Mouse (Mus musculus) limb, embryonic 14.5 days (tissue): ENCODE measurements around the gene Ifitm3. TPM values are rescaled to one million over a fixed set of nuclear protein-coding genes. Genes with fewer than 3 reads are reported as not detected.
"Not testable (repeated sequence)": the region's sequence is repeated elsewhere in the genome, so short reads cannot be mapped to it uniquely, and the experiment has no call there.

Experiments used
- ATAC-seq: fragments of 200-750 bp; cut with Nextera tagmentation; 2 replicates; pipeline ENCODE4 v1.8.0; 2017; ENCODE audit warnings: low read depth, moderate number of reproducible peaks, moderate TSS enrichment; ENCODE audit not compliant: low FRiP score
- DNase-seq: peaks from one replicate; pipeline ENCODE4 v3.0.0-alpha.2; 2015; ENCODE audit warnings: low spot score
- H3K27ac ChIP-seq: fragments of 300-500 bp; sonication (generic); replicated peaks from 2 replicates; pipeline ENCODE4 v1.5.1; 2014; ENCODE audit warnings: low read depth, mild to moderate bottlenecking, low read length, moderate library complexity, mixed read lengths
- H3K27me3 ChIP-seq: fragments of 300-500 bp; sonication (generic); 2 replicates; pipeline ENCODE4 v1.6.1; 2014; ENCODE audit warnings: low read length, mixed read lengths; ENCODE audit not compliant: control insufficient read depth, insufficient read depth
- H3K36me3 ChIP-seq: fragments of 300-500 bp; sonication (generic); 2 replicates; pipeline ENCODE4 v1.6.1; 2014; ENCODE audit warnings: mild to moderate bottlenecking, low read length, moderate library complexity, mixed read lengths; ENCODE audit not compliant: control insufficient read depth, insufficient read depth
- H3K4me1 ChIP-seq: fragments of 300-500 bp; sonication (generic); 2 replicates; pipeline ENCODE4 v1.6.1; 2014; ENCODE audit warnings: antibody characterized with exemption, low read length, mixed read lengths; ENCODE audit not compliant: control insufficient read depth, insufficient read depth
- H3K4me2 ChIP-seq: fragments of 300-500 bp; sonication (generic); replicated peaks from 2 replicates; pipeline ENCODE4 v1.6.1; 2014; ENCODE audit warnings: low read depth, mild to moderate bottlenecking, low read length, moderate library complexity; ENCODE audit not compliant: severe bottlenecking
- H3K4me3 ChIP-seq: fragments of 300-500 bp; sonication (generic); replicated peaks from 2 replicates; pipeline ENCODE4 v1.5.1; 2014; ENCODE audit warnings: low read length
- H3K9ac ChIP-seq: fragments of 300-500 bp; sonication (generic); 2 replicates; pipeline ENCODE4 v1.6.1; 2014; ENCODE audit warnings: mild to moderate bottlenecking, low read depth, low read length, moderate library complexity; ENCODE audit not compliant: severe bottlenecking
- H3K9me3 ChIP-seq: fragments of 300-500 bp; sonication (generic); 2 replicates; pipeline ENCODE4 v1.6.1; 2016; ENCODE audit warnings: low read length; ENCODE audit not compliant: control insufficient read depth
- POLR2A ChIP-seq: fragments of 200-500 bp; IDR thresholded peaks from 2 replicates; pipeline ENCODE4 v1.8.0; 2012; ENCODE audit warnings: inconsistent platforms, mild to moderate bottlenecking, moderate library complexity, borderline replicate concordance; ENCODE audit not compliant: insufficient read depth, insufficient read length; ENCODE audit errors: extremely low read depth
- WGBS: fragments of 180-500 bp; shearing (Covaris S2); extraction: QIAGEN DNeasy Blood & Tissue Kit; methylation state at CpG from one replicate; pipeline ENCODE4 v1.1.7; 2014; 5-methylcytosine and 5-hydroxymethylcytosine counted together
- polyA plus RNA-seq, 2 experiments: library from polyadenylated mRNA; depleted of rRNA in 1 of 2; stranded (reverse) in 1 of 2; unstranded in 1 of 2; fragments of >200 nt; fragmentation: Nextera tagmentation in 1 of 2; extraction: Ambion mirVana in 1 of 2; gene quantifications; 2 replicates each; pipeline versions ENCODE4 v1.2.1 to v1.2.3; 2012 to 2014

Gene Ifitm3
- polyA plus RNA-seq, 2 experiments: 85.6 to 201 TPM

DNA sequence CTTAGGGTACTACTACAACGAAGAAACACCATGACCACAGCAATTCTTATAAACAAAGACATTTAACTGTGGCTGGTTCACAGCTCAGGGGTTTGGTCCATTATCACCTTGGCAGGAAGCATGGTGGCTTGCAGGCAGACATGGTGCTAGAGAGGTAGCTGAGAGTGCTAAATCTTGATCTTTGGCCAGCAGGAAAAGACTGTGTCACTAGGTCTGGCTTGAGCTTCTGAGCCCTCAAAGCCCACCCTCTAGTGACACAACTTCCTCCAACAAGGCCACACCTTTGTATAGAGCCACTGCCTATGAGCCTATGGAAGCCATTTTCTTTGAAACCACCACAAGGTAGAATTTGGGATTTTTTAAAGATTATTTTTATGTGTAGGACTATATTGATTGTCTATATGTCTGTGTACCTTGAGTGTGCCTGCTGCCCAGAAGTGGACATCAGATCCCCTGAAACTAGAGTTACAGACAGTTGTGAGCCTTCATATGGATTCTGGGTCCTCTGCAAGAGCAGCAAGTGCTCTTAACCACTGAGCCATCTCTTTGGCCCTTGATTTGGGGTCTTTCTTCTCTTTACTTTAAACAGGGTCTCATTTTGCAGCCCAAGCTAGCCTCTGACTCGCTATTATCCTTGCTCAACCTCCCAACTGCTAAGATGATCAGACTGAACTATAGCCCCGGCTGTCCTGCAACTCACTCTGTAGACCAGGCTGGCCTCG, 29.0 kb upstream of the Ifitm3 start:
- Histone ChIP-seq H3K27me3 (no peaks in the 10 kb centered on the region), H3K36me3 (no peaks in the 10 kb centered on the region), H3K4me1 (peaks cover 17% of the 10 kb centered on the region), H3K4me2 (no peak overlapping the region), H3K9ac (no peak overlapping the region), H3K4me3 (no peak overlapping the region), H3K9me3 (no peaks in the 10 kb centered on the region), H3K27ac (no peak overlapping the region)
- ATAC-seq (no peak), DNase-seq (no peak)
- WGBS: 96% methylated on average over 4 of the region's 4 CpGs
- no peak for TF ChIP-seq POLR2A

DNA sequence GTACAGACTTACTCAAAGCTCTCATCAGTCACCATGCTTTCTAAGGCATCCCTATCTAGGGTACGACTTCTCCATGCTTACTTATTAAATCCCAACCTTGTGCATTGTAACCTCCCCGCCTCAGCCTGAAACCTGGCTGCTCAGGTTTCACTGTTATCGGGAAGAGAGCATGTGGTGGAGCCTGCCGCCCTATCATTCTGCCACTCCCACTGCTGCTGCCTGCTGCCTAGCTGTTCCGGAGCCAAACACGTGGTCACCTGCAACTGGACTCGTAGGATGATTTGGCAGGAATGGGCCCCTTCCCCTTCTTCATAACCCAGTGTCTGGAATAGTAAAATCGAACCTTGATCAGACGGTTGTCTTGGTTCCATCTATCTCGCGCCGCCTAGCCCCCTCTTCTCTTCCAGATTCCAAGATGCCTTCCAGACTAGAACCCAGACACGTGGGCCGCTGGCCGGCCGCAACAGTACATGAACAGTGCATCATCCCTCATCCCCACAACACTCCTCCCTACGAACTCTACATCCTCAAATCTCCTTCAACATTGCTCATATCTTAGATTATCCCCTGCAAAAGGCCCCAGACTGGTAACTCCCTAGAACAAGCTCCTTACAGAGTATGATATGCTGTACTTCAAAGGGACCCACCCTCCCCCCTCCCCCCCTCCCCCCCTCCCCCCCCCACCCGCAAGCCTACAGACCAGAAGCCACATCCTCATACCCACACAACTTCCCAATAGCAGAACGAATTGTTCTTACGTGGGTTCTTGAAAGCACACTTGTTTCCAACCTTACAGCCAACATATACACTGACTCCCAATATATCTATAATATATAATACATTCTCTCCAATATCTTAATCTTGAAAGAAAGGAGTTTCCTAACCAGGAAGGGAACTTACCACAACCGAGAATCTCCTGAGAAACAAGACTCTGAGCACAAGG, 27.8 kb upstream of the Ifitm3 start:
- Histone ChIP-seq H3K4me2 (no peak overlapping the region), H3K4me1 (peaks cover 20% of the 10 kb centered on the region), H3K36me3 (no peaks in the 10 kb centered on the region), H3K27ac (no peak overlapping the region), H3K9ac (no peak overlapping the region), H3K9me3 (no peaks in the 10 kb centered on the region), H3K4me3 (no peak overlapping the region), H3K27me3 (no peaks in the 10 kb centered on the region)
- no peak for DNase-seq
- TF ChIP-seq POLR2A: no peak
- 70% methylated on average over 20 of the region's 21 CpGs for WGBS
- no peak for ATAC-seq

DNA sequence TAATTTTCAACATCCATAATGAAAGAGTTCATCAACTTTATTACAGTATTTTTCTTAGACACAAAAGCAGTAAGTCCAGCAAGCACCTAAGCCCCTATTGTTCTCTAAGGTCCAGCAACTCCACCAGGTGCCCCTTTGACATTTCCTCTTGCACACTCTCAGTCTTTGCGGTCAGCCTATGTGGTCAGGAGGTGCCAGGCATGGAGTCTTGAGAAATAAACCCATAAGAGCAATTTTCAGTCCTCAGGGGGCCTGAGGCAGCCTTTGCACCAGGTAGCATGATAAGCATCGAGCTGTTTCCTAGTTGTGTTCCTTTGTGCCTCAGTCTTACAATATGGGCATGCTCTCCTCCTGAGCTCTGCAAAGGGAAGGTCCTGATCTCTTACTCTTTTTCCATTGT, 26.1 kb upstream of the Ifitm3 start:
- WGBS: 78% methylated on average over 1 of the region's 2 CpGs
- H3K9me3 ChIP-seq, H3K9ac ChIP-seq, H3K27ac ChIP-seq, H3K4me2 ChIP-seq, H3K4me1 ChIP-seq, H3K4me3 ChIP-seq, DNase-seq, H3K27me3 ChIP-seq, H3K36me3 ChIP-seq, ATAC-seq: not testable (repeated sequence)

DNA sequence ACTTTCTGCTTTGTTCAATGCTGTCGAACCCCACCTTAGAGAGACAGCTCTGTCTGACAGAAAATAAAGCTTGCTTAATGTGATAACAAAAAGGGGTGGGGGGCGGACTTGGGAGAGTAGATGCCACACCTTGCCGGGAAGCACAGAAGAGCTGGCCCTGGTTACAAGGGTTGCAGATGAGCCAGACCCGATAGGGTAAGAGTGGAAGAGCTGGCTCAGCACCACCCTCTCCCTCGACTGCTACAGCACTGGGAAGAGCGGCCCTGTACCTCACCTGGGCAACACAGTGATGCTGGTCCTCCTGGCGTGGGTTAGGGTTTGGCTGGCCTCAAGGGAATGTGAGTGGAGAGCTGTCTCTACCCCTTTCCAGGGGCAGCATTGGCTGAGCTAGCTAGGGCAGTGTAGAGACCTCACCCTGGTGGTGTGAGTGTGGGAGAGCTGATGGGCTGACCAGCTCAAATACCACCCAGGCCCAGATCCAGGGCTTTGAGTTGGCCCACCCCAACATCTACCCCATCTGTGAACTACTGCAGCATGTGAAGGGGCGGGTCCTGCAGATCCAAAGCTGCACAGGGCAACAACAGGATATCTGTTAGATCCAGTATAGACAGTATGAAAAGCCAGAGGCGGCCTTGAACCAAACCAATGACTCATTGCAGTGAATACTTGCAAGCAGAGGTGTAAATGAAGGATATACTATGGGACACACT, 22.0 kb upstream of the Ifitm3 start:
- ATAC-seq: no peak
- H3K9me3 ChIP-seq: no peaks in the 10 kb centered on the region
- no peaks in the 10 kb centered on the region for H3K27me3 ChIP-seq
- no peak overlapping the region for H3K4me2 ChIP-seq
- H3K27ac ChIP-seq: no peak overlapping the region
- no peak overlapping the region for H3K4me3 ChIP-seq
- no peak for TF ChIP-seq POLR2A
- 0 out of 2 replicates have a peak, but pooled peaks cover 3% of the 10 kb centered on the region for H3K4me1 ChIP-seq
- no peaks in the 10 kb centered on the region for H3K36me3 ChIP-seq
- DNase-seq: no peak
- 71% methylated on average over 9 of the region's 9 CpGs for WGBS
- H3K9ac ChIP-seq: no peak overlapping the region

DNA sequence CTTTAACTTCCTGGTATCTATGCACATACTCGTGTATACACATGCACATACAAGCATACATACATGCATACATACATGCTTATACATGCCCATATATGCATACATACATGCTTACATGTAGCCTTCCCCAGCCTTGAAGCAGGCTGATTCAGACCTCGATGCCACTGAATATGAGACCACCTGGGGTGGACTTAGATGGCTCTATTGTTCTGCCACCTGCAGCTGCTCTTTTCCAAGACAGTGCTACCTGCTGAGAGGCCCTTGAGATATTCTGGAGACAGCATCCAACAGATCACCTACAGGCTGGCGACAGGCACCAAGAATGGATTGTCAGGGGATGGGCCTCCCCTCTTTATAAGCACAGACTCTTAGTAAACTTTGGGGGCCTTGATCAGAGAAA, 19.8 kb upstream of the Ifitm3 start:
- 71% methylated on average over 3 of the region's 3 CpGs for whole genome bisulfite sequencing
- Histone ChIP-seq H3K4me1 (0 out of 2 replicates have a peak, but pooled peaks cover 3% of the 10 kb centered on the region), H3K36me3 (no peaks in the 10 kb centered on the region), H3K9me3 (no peaks in the 10 kb centered on the region), H3K4me3 (no peak overlapping the region), H3K9ac (no peak overlapping the region), H3K4me2 (no peak overlapping the region), H3K27ac (no peak overlapping the region), H3K27me3 (no peaks in the 10 kb centered on the region)
- no peak for DNase-seq
- no peak for ATAC-seq
- TF ChIP-seq POLR2A: no peak
